Mouse (Mus musculus) lung, postnatal 36 days (tissue): ENCODE results near the gene Mylk.
"Not testable (repeated sequence)": the region's sequence is repeated elsewhere in the genome, so short reads cannot be mapped to it uniquely, and the experiment has no call there.

Experiments
- DNase-seq: peaks from one replicate; pipeline ENCODE4 v3.0.0; 2022; ENCODE audit warnings: mixed read lengths

The Mylk gene

GRCm38 (mm10) chr16:34745065-34745585 lies at the start of gene Mylk:
Gene Mylk (plus strand): TSS chr16:34745210.
- DNase-seq = peak; percentile 95

GRCm38 (mm10) chr16:34698721-34699120 lies 46.3 kb upstream of the Mylk start:
- not testable (repeated sequence) for DNase-seq

- peak; percentile 92 for DNase-seq
These were observed 44.7 kb upstream of the Mylk start for GRCm38 (mm10) chr16:34700165-34700827.

- peak; percentile 27 for DNase-seq
These were observed 44.2 kb upstream of the Mylk start for GRCm38 (mm10) chr16:34700828-34701216.

GRCm38 (mm10) chr16:34706019-34706418 lies 39.0 kb upstream of the Mylk start:
- peak; percentile 17 for DNase-seq

- peak; percentile 47 for DNase-seq
These were observed 38.5 kb upstream of the Mylk start for GRCm38 (mm10) chr16:34706487-34706946.

GRCm38 (mm10) chr16:34711481-34711880 lies 33.5 kb upstream of the Mylk start:
- peak; percentile 16 for DNase-seq

GRCm38 (mm10) chr16:34725156-34725555 lies 19.9 kb upstream of the Mylk start:
- no peak for DNase-seq

- not testable (repeated sequence) for DNase-seq
These were observed 16.4 kb upstream of the Mylk start for GRCm38 (mm10) chr16:34728610-34729009.

GRCm38 (mm10) chr16:34729371-34729770 lies 15.6 kb upstream of the Mylk start:
- no peak for DNase-seq

- DNase-seq = no peak
These were observed 6.3 kb upstream of the Mylk start for GRCm38 (mm10) chr16:34738656-34739233.

- peak; percentile 17 for DNase-seq
These were observed 2.1 kb upstream of the Mylk start for GRCm38 (mm10) chr16:34742930-34743329.

GRCm38 (mm10) chr16:34748081-34748720 lies 3.2 kb downstream of the Mylk start:
- no peak for DNase-seq

- no peak for DNase-seq
These were observed 4.5 kb downstream of the Mylk start for GRCm38 (mm10) chr16:34749536-34749935.

GRCm38 (mm10) chr16:34752026-34752425 lies 7.0 kb downstream of the Mylk start:
- no peak for DNase-seq

- peak; percentile 11 for DNase-seq
These were observed 8.0 kb downstream of the Mylk start for GRCm38 (mm10) chr16:34752977-34753376.

GRCm38 (mm10) chr16:34756991-34757390 lies 12.0 kb downstream of the Mylk start:
- DNase-seq = no peak

- peak; percentile 10 for DNase-seq
These were observed 13.2 kb downstream of the Mylk start for GRCm38 (mm10) chr16:34758205-34758604.

- DNase-seq = no peak
These were observed 19.1 kb downstream of the Mylk start for GRCm38 (mm10) chr16:34763959-34764591.

- no peak for DNase-seq
These were observed 20.7 kb downstream of the Mylk start for GRCm38 (mm10) chr16:34765666-34766065.

GRCm38 (mm10) chr16:34766193-34766592 lies 21.2 kb downstream of the Mylk start:
- no peak for DNase-seq

- no peak for DNase-seq
These were observed 22.4 kb downstream of the Mylk start for GRCm38 (mm10) chr16:34767443-34767842.

- DNase-seq = no peak
These were observed 23.4 kb downstream of the Mylk start for GRCm38 (mm10) chr16:34768436-34768835.
